Mouse (Mus musculus): ENCODE data around the gene Gpr137. TPM values are rescaled to one million over a fixed set of nuclear protein-coding genes. Genes with fewer than 3 reads are reported as not detected.

The Gpr137 gene
- polyA plus RNA-seq, 1 experiment from 2014 or later = 18.2 TPM

GRCm38 (mm10) chr19:6975537-6976521, 33.5 kb upstream of the Gpr137 start, which contains the start of gene Plcb3:
TSS of gene Plcb3 (minus strand) at chr19:6976470.
- Histone ChIP-seq H3K4me3 (ENCODE audit: low read depth, low read length) (peak within 1 kb of the TSS; percentile 85), H3K36me3 (ENCODE audit: control insufficient read depth, insufficient read depth, low read length) (peaks cover 17% of the 10 kb centered on the region), H3K27me3 (replicated peaks; ENCODE audit: control insufficient read depth, insufficient read depth, low read length) (no peaks in the 10 kb centered on the region), H3K27ac (ENCODE audit: low read depth, low read length) (peak within 1 kb of the TSS; percentile 89), H3K9ac (ENCODE audit: low read depth, low read length) (peak within 1 kb of the TSS; percentile 90), H3K4me1 (replicated peaks; ENCODE audit: control insufficient read depth, insufficient read depth, low read length) (peaks cover 51% of the 10 kb centered on the region), H3K9me3 (ENCODE audit: control insufficient read depth, low read length) (no peaks in the 10 kb centered on the region), H3K4me2 (peak within 1 kb of the TSS; percentile 98)
- under 1% methylated on average over 16 of the region's 16 CpGs for WGBS
- no peak for ATAC-seq (replicated peaks; ENCODE audit: low FRiP score)
- peak; percentile 71 for DNase-seq (ENCODE audit: low spot score)

- Histone ChIP-seq H3K4me2 (peak within 1 kb of the TSS; percentile 98), H3K36me3 (ENCODE audit: control insufficient read depth, insufficient read depth, low read length) (peaks cover 17% of the 10 kb centered on the region), H3K27ac (ENCODE audit: low read depth, low read length) (peak within 1 kb of the TSS; percentile 89), H3K4me1 (replicated peaks; ENCODE audit: control insufficient read depth, insufficient read depth, low read length) (peaks cover 62% of the 10 kb centered on the region), H3K9ac (ENCODE audit: low read depth, low read length) (peak within 1 kb of the TSS; percentile 90), H3K27me3 (replicated peaks; ENCODE audit: control insufficient read depth, insufficient read depth, low read length) (no peaks in the 10 kb centered on the region), H3K4me3 (ENCODE audit: low read depth, low read length) (peak within 1 kb of the TSS; percentile 85), H3K9me3 (ENCODE audit: control insufficient read depth, low read length) (no peaks in the 10 kb centered on the region)
- ATAC-seq (replicated peaks; ENCODE audit: low FRiP score) (peak; percentile 72), DNase-seq (ENCODE audit: low spot score) (peak; percentile 91)
- under 1% methylated on average over 78 of the region's 84 CpGs for WGBS
These were observed 32.2 kb upstream of the Gpr137 start, which contains the start of gene Ppp1r14b for GRCm38 (mm10) chr19:6974211-6975205. TSS of gene Ppp1r14b (plus strand) at chr19:6974968.

GRCm38 (mm10) chr19:6973581-6974190, 31.4 kb upstream of the Gpr137 start:
- ATAC-seq (replicated peaks; ENCODE audit: low FRiP score) (no peak), DNase-seq (ENCODE audit: low spot score) (no peak)
- Histone ChIP-seq H3K36me3 (ENCODE audit: control insufficient read depth, insufficient read depth, low read length) (peaks cover 17% of the 10 kb centered on the region), H3K9me3 (ENCODE audit: control insufficient read depth, low read length) (no peaks in the 10 kb centered on the region), H3K4me1 (replicated peaks; ENCODE audit: control insufficient read depth, insufficient read depth, low read length) (peaks cover 60% of the 10 kb centered on the region), H3K27ac (ENCODE audit: low read depth, low read length) (peak overlapping the region; percentile 89), H3K27me3 (replicated peaks; ENCODE audit: control insufficient read depth, insufficient read depth, low read length) (no peaks in the 10 kb centered on the region), H3K4me2 (peak overlapping the region; percentile 98), H3K4me3 (ENCODE audit: low read depth, low read length) (peak overlapping the region; percentile 85), H3K9ac (ENCODE audit: low read depth, low read length) (peak overlapping the region; percentile 90)
- WGBS = 29% methylated on average over 12 of the region's 12 CpGs

GRCm38 (mm10) chr19:6972247-6972917, 30.1 kb upstream of the Gpr137 start:
- DNase-seq (ENCODE audit: low spot score) (no peak), ATAC-seq (replicated peaks; ENCODE audit: low FRiP score) (no peak)
- H3K4me1 ChIP-seq (replicated peaks; ENCODE audit: control insufficient read depth, insufficient read depth, low read length) = peaks cover 58% of the 10 kb centered on the region
- no peak overlapping the region for H3K27ac ChIP-seq (ENCODE audit: low read depth, low read length)
- no peaks in the 10 kb centered on the region for H3K9me3 ChIP-seq (ENCODE audit: control insufficient read depth, low read length)
- 82% methylated on average over 13 of the region's 13 CpGs for WGBS
- no peaks in the 10 kb centered on the region for H3K27me3 ChIP-seq (replicated peaks; ENCODE audit: control insufficient read depth, insufficient read depth, low read length)
- H3K9ac ChIP-seq (ENCODE audit: low read depth, low read length) = no peak overlapping the region
- no peak overlapping the region for H3K4me2 ChIP-seq
- no peak overlapping the region for H3K4me3 ChIP-seq (ENCODE audit: low read depth, low read length)
- peaks cover 6% of the 10 kb centered on the region for H3K36me3 ChIP-seq (ENCODE audit: control insufficient read depth, insufficient read depth, low read length)

- peaks cover 53% of the 10 kb centered on the region for H3K4me1 ChIP-seq (replicated peaks; ENCODE audit: control insufficient read depth, insufficient read depth, low read length)
- no peaks in the 10 kb centered on the region for H3K27me3 ChIP-seq (replicated peaks; ENCODE audit: control insufficient read depth, insufficient read depth, low read length)
- H3K36me3 ChIP-seq (ENCODE audit: control insufficient read depth, insufficient read depth, low read length) = peaks cover 1% of the 10 kb centered on the region; the same call in 1 of the 2 replicates
- H3K9me3 ChIP-seq (ENCODE audit: control insufficient read depth, low read length) = no peaks in the 10 kb centered on the region
- no peak overlapping the region for H3K4me3 ChIP-seq (ENCODE audit: low read depth, low read length)
- H3K4me2 ChIP-seq = 0 out of 2 replicates have a peak overlapping the region, but pooled peaks have one; percentile 17
- WGBS = 47% methylated on average over 6 of the region's 6 CpGs
- DNase-seq (ENCODE audit: low spot score) (no peak), ATAC-seq (replicated peaks; ENCODE audit: low FRiP score) (no peak)
- H3K9ac ChIP-seq (ENCODE audit: low read depth, low read length) = 0 out of 2 replicates have a peak overlapping the region, but pooled peaks have one; percentile 14
- H3K27ac ChIP-seq (ENCODE audit: low read depth, low read length) = peak overlapping the region; percentile 45; the same call in 1 of the 2 replicates
These were observed 29.4 kb upstream of the Gpr137 start for GRCm38 (mm10) chr19:6971644-6972043.

GRCm38 (mm10) chr19:6970460-6971085, 28.3 kb upstream of the Gpr137 start:
- Histone ChIP-seq H3K9me3 (ENCODE audit: control insufficient read depth, low read length) (no peaks in the 10 kb centered on the region), H3K4me2 (peak overlapping the region; percentile 92), H3K27ac (ENCODE audit: low read depth, low read length) (peak overlapping the region; percentile 45), H3K4me3 (ENCODE audit: low read depth, low read length) (peak overlapping the region; percentile 75), H3K4me1 (replicated peaks; ENCODE audit: control insufficient read depth, insufficient read depth, low read length) (peaks cover 49% of the 10 kb centered on the region), H3K27me3 (replicated peaks; ENCODE audit: control insufficient read depth, insufficient read depth, low read length) (no peaks in the 10 kb centered on the region), H3K9ac (ENCODE audit: low read depth, low read length) (peak overlapping the region; percentile 76; the same call in 1 of the 2 replicates), H3K36me3 (ENCODE audit: control insufficient read depth, insufficient read depth, low read length) (peaks cover 3% of the 10 kb centered on the region; the same call in 1 of the 2 replicates)
- DNase-seq (ENCODE audit: low spot score) (no peak), ATAC-seq (replicated peaks; ENCODE audit: low FRiP score) (no peak)
- 17% methylated on average over 11 of the region's 11 CpGs for WGBS

GRCm38 (mm10) chr19:6969665-6970381, 27.5 kb upstream of the Gpr137 start:
- peak overlapping the region; percentile 75 for H3K4me3 ChIP-seq (ENCODE audit: low read depth, low read length)
- H3K27ac ChIP-seq (ENCODE audit: low read depth, low read length) = peak overlapping the region; percentile 45
- peak overlapping the region; percentile 92 for H3K4me2 ChIP-seq
- peaks cover 49% of the 10 kb centered on the region for H3K4me1 ChIP-seq (replicated peaks; ENCODE audit: control insufficient read depth, insufficient read depth, low read length)
- peak overlapping the region; percentile 76 for H3K9ac ChIP-seq (ENCODE audit: low read depth, low read length)
- DNase-seq (ENCODE audit: low spot score) (peak; percentile 84), ATAC-seq (replicated peaks; ENCODE audit: low FRiP score) (peak; percentile 75)
- under 1% methylated on average over 53 of the region's 55 CpGs for WGBS
- H3K27me3 ChIP-seq (replicated peaks; ENCODE audit: control insufficient read depth, insufficient read depth, low read length) = no peaks in the 10 kb centered on the region
- peaks cover 7% of the 10 kb centered on the region; the same call in 1 of the 2 replicates for H3K36me3 ChIP-seq (ENCODE audit: control insufficient read depth, insufficient read depth, low read length)
- no peaks in the 10 kb centered on the region for H3K9me3 ChIP-seq (ENCODE audit: control insufficient read depth, low read length)
